Mouse (Mus musculus): ENCODE measurements around the gene Pcbp1.

DNA sequence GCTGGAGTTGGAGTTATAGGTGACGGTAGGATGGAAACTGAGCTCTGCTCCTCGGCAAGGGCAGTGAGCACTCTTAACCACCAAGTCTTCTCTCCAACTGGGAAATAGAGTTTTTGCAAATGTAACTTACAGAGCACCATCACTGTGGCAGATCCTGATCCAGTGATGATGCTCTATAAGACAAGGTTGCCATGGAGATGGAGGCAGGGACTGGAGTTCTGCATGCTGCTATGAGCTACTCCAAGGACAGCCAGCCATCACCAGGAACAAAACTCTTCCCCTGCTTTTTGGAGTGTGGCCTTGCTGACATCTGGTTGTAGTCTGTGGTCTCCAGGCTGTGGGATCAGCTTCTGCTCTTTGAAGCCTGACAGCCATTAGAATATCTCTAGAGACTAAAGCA is 39.7 kb upstream of the Pcbp1 start:
- TF ChIP-seq CTCF (conservative IDR thresholded peaks at IDR 0.05; ENCODE audit: low read length): no peak
- TF ChIP-seq NANOG (IDR thresholded peaks at IDR 0.05; ENCODE audit: borderline replicate concordance, low read length): no peak
- TF ChIP-seq POU5F1 (IDR thresholded peaks at IDR 0.05; ENCODE audit: borderline replicate concordance, low read length): no peak

Measured in E14TG2a.4 (cell line).